Mouse (Mus musculus) brain, embryonic 14.5 days (tissue): ENCODE data around the gene Fut9.

Source experiments
- CTCF ChIP-seq: fragments of 200-500 bp; IDR thresholded peaks from 2 replicates; pipeline ENCODE4 v1.5.1; 2012; ENCODE audit warnings: inconsistent platforms, mild to moderate bottlenecking, moderate library complexity, borderline replicate concordance; ENCODE audit not compliant: insufficient read depth, insufficient read length; ENCODE audit errors: extremely low read depth
- POLR2A ChIP-seq: fragments of 200-500 bp; IDR thresholded peaks from 2 replicates; pipeline ENCODE4 v1.6.1; 2012; ENCODE audit warnings: mild to moderate bottlenecking, inconsistent platforms, borderline replicate concordance; ENCODE audit not compliant: poor library complexity, insufficient read depth, insufficient read length, severe bottlenecking; ENCODE audit errors: extremely low read depth

DNA sequence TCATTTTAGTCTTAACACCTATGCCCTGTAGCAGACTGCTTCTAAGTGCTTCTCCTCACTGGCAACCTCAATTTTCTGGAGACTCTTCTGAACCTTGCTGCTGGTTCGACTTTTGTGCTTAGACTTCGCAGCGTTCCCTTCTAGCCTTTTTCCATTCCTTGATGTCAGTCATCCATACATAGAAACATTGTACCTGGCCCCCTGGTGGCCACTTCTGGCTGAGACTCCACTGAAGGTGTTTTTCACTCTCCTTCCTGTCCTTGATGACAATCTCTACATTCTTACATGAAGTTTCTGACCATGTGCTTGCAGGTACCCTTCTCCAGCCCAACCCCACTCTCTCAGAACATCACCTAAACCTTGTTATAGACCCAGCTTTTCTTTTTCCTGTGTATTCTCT is 115.1 kb downstream of the Fut9 start:
- no peak for TF ChIP-seq POLR2A
- peak; percentile 37; the same call in 1 of the 2 replicates for TF ChIP-seq CTCF
